Mouse (Mus musculus) adrenal gland, postnatal 36 days (tissue): ENCODE data around the gene Dbx1. TPM values are rescaled to one million over a fixed set of nuclear protein-coding genes. Genes with fewer than 3 reads are reported as not detected.

Experiments used
- DNase-seq, 2 experiments: peaks; one replicate each; pipeline ENCODE4 v3.0.0; 2021; ENCODE audit warnings: mixed read lengths in 1 of 2
- long read RNA-seq, 2 experiments: library from polyadenylated mRNA; stranded (forward); transcript quantifications; one replicate each; pipeline ENCODE4 v2.0.0; 2021; ENCODE audit warnings: borderline sequencing depth in 2 of 2
- total RNA-seq, 2 experiments: library from RNA; stranded (reverse); gene quantifications; 2 replicates each; pipeline ENCODE4 v1.2.3; 2021

Gene Dbx1
- total RNA-seq: not detected
- long read RNA-seq, experiment 1: 0 reads
- long read RNA-seq, experiment 2: 0 reads

DNA sequence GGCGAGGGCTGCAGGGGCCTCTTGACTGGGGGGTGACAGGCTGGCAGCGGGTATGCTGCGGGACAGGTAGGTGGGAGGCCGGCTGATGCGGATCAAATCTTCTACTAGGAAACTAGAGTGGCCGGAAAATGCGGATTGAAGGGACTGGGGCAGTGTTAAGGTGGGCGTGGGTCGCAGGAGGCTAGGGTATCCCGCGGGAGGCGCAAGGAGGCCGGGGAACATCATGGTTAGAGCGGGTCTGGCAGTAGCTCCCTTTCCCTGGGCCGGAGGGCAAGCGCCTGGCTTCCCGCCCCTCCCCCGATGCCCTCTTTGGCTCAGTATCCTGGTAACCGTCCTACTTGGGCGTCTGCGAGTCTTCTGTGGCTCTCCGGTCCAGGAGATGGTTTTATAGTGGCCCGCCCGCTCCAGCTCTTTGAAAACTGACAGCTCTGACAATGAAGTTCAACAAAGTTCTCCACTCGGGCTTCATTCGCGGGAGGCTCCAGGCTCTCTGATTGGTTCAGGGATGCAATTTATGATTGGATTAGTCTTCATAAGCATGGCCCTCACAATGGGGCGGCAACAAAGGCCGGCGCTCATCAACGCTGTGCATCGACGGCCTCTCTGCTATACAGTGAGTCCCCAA is at the start of gene Dbx1:
Gene Dbx1 (minus strand): TSS at position 359 of the 625 bp plus-strand sequence.
- DNase-seq: no peak

DNA sequence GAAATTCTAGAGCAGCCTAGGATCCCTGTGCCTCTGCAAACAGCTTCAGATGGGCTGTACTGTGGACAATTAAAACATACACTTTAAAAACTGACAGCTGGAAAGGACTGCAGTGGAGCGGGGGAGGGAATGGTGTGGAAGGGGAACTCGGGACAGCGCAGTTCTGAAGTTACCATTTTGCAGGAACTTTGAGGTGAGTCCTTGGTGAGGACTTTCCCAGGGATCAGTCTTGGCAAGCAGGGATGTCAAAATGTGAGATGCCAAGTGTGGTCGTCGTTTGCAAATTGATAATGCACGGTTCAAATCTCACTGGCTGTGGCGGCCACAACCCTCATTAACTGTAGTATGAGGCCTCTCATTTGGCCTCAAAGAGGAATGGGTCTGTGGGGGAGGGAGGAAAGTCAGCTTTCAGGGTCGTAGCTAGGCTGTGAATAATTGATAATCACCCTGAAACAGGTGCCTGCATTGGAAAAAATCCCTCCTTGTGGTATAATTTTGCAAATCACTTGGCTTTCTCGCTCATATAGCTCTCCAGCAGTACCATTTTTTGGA is 42.3 kb upstream of the Dbx1 start:
- DNase-seq: no peak

DNA sequence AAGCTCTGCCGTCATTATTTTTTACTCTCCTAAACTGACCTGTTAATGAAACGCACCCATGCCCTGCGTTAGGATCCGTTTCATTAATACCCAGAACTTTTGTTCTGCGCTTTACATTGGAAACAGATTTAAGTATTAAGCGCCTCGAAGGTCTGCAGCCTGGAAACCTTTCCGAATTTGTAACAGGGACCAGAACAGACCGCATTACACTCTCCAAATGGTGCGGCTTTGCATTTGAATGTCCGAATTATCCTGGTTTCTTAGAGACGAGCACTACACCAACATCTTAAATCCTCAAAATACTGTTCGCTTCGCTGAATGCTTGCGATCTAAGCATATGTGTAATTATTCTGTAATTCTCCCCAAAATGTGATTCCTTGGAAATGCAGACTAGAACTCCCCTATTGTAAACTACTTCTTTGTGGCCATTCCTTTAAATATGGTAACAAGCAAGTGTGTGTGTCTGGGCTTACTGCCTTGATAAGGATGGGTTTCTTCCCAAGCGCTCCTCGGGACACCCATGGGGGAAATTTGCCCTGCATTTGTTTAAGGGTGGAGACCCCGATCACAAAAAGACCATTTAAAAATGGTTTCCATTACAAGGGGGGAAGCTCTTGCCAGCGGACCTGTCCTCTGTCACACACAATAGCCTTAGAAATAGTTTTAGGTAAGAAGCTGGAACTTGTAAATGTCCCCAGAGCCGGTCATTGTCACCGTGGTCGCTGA is 41.6 kb upstream of the Dbx1 start:
- DNase-seq: no peak

DNA sequence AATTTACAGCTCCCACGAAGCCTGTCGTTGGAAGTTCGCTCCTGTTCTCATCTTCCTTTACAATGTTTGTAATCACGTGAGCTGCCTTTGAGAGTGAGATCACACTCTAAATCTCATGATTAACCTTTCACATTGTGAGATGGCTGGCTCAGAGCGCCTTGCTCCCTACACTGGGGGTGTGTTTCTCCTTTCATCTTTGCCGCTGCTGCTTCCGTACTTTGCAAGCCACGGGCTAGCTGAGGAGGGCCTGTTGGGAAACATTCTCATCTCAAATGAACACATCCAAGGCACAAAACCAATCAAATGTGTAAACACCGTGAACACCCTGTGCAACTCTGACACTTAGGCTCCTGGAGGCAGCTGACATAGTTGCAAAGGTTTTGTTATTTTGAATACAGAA is 40.5 kb upstream of the Dbx1 start:
- DNase-seq: no peak

DNA sequence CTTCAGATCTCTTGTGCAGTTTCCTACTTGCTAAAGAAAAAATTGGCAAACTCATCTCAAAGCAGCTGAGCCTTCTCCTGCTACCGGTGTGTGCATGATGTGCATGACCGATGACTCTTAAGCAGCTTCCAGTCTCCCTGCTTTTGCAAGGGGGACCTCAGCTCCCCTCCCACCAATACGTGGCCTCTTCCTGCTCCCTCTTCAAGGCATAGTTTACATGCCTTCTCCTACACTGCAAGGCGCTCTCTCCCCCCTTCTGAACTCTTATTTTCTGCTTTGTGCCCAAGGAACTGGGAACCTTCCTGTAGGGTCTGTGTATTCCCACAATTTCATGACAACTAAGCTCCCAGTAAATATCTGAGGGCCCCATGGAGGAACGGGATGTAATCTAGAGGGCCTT is 40.0 kb upstream of the Dbx1 start:
- DNase-seq: no peak

DNA sequence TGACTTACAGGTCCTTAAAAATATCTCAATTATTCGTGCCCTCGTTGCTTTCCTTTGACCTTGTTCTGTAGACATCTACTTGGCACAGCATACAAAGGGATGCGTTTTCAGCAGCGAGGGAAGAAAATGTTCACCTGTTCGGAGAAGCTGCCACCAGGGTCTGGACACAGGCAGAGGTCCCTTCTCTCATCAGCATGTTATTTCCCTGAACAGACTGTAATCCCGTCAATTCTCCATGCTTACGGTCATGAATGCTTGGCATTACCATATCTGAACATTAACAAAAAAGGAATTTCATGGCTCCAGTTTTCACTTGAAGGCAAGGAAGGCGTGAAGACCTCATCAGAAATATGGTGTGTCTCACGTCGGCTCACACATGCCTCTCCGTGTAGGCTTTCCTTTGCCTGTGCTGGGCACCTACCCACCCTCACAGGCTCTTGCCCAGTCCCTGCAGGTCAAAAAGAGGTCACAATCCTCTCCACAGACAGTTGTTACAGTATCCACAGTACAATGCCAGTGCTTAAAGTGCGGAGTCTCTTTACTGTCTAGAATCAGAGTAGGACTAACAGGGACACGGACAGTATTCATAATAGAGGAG is 31.7 kb upstream of the Dbx1 start:
- no peak for DNase-seq

DNA sequence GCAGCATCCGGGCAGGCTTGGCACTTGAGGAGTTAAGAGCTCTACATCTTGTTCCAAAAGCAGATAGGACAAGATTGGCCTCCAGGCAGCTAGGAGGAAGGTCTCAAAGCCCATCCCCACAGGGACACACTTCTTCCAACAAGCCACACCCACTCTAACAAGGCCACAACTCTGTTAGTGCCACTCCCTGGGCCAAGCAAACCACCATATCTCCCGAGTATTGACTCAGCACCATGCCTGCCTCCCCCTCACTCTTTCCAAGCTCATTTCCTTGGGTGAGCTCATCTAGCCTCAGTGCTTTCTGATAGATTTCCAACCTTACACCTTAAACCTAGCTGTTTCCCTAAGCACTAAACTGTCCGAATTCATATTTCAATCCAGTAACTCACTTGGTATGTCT is 26.9 kb upstream of the Dbx1 start:
- DNase-seq: no peak

DNA sequence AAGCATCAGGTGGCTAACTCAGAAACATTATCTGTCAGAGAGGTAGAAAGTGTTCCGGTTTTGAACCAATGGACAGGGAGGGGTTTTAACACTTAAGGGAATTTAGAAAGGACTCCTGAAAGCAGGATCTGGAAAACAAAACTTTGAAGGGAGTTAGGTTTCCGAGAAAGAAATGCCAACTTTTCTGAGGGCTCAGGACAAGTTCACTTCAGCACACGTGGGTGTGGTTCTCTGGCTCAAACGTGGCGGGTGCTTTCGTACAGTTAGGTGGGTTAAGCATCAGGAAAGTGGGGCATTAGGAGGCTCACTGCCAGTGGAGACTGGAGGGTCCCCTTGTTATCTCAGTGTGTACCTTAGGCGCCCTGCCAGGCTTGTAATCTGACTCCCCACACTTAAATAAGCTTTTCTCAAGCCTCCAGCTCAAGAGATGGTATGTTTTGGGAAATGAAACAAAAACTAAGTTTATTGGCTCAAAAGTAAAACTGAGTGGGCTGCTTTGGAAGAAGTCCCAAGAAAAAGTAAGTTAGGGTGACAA is 25.9 kb upstream of the Dbx1 start:
- DNase-seq: no peak

DNA sequence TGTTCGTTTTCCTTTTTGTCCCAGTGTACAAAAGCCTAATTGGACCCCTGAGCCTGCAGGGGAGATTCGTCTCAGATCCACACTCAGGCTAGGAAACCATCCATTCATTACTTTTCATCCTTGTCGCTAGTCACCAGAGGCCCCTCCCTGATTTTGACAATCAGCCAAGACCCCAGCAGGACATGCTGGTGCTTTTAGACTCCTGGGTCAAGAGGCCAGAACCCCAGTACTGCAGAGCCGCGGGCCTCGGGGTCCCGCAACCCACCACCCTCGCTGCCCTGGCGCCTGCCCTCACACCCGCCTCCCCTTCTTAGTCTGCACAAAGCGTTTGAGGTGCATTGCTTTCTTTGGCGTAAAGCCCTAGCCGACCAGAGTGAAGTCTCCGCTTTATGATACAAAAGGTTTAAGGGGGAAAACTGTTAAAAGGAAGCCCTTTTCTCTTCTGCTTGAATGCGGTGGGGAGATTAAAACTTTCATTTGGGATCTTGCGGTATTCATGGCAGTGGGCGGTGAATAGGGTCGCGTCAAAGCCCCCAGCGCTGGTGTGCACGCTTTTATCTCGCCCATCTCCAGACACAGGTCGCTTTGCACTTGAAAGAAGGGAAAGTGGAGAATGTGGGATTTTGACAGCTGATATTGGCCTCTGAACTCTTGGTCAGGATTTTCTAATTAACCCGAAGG is 25.3 kb upstream of the Dbx1 start:
- DNase-seq: no peak

DNA sequence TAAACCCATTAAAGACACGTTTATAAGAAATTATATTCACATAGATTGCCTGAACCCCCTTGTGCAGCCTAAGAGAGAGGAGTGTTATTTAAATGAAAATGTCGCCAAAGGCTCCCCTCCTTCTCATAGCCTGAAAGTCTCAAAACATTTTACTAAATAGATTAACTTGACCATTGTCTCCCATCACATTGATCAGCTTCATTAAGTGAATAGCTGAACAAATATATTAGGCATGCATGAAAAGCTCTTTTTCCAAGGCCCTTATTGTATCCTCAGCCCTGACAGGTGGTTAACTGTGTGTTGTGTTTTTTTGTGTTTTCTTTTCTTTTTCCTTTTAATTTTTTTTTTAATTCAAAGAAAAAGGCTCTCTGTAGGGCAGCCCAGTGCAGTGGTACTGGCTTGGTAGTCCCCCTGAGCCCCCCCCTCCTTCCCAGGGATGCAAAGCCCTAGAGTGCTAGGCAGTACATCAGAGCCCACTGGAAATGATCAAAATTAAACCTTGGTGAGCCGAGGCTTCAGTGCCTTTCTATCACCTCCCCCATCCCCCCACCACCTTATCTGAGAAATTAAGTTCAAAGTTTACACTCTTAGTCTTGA is 4.2 kb upstream of the Dbx1 start:
- no peak for DNase-seq

DNA sequence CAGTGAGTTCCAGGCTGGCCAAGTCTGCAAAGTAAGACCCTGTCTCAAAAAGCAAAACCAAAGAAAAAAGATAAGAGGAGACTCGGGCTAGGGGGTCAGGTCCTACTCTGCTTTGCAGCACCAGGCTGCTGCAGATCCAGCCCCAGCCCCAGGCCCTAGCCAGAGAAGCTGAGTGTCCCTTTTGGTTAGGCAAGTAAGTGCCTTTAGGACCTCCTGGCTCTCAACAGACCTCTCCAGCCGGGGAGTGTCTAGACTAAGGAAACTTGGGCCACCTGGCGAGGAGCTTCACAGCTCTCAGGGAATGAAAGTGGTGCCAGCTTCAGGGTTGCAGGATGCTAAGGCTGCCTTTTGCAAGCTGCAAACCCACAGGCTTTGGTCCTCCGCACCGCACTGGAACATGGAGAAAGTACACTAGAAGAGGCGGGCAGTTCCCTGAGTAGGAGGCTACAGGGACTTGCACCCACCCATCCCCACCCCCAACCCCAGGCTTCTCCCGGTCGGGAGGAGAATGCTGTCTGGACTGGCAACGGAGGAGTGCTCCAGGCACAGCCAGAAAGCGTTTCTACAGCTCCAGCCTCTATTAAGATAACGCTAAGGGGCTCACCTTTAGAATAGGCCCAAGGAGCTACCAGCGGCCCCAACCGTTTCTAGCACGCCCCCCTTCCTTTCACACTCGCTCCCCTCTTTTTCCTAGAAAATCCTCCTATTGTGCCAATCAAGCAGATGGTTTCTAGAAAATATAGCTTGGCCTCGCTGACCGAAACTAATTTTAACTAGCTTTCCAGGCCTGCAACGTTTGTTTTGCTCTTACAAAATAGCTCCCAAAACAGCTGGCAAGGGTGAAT is 3.4 kb upstream of the Dbx1 start:
- DNase-seq: no peak

DNA sequence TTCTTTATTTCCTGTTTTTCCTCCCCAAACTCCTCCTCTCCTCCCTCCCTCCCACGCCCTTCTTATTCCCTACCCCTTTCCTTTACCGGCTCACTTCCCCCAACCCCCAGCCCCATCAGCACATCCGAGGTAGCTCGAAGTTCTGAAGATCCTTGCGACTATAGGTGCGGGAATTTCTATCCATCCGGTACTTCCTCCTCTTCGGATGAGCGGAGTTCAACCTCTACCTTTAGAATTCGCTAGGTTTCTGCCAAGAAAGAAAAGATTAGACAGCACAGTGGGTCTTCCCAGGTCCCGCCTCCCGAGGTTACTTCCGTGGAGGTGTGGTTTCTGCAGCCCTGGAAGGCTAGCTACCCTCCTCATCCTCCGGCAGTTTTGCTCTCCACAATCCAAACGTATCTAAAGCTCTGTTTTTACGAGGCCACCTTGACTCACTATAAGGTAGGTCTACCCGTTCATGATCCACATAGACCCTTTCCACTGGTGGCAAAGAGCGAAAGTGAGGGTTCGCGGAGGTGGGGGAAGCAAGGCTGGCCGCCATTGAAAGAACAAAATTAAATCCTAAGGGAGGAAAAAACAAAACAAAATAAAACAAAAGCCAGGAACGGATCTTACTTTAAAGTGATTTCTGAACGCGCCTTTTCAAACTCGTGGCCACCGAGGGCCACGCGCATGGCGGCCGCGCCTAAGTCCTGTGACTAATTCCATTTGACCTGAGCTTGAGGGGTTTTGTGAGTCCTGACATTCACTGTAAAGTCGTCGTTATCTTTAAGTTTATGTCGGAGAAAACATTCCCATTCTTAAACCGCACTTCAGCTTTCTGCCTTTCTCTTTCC is 2.5 kb upstream of the Dbx1 start:
- DNase-seq: no peak

DNA sequence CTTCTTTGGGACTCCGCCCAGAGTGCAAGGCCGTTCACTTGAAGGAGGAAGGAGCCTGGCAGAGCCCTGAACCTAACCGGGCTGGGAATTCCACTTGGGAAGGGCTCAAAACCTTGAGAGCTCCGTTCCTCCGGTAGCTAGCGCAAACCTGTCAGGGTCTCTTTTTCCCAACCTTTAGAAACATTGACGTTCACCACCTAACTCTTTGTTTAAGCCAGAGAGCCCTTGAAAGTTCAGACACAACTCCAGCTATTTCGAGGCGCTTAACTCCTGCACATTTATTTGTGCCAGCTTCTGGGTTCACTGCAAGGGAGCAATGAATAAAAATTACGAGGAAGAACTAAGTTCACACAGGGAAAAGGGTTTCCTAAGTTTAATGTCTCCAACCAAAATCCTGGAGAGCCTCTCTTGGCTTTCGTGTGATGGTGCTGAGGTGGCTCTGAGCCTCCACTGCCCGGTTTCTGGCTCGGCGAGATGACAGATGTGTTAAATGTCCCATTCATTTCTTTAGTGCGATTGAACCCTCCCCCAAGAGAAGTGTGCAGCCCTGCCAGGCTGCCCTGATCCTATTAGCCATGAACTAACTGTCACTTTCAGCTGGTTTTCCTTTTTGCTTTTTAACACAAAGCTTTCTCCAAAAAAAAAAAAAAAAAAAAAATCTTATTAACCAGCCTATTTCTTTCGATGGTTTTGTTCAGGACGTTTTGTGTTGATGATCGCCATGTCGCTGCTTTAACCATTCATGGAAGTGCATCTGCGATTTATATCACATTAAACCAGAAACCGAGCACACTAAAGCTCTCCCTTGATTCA is 1.4 kb upstream of the Dbx1 start:
- no peak for DNase-seq

DNA sequence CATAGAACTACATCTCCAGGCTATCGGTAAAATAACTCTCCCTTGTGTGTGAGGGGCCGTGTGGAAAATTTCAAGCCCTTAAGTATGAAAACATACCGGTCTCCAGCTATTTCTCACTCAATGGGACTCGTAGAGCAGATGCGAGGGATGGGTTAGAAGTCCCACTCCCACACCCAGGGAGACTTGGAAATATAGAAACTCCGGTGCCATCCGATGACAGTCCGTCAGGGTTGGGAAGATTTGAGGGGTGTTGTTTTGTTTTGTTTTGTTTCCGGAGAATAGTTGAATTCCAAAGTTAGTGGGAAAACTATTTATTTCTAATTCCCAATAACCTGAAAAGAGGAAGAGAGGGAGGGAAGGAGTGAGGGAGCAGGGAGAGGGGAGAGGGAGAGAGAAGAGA is 632 bp upstream of the Dbx1 start:
- DNase-seq: no peak

DNA sequence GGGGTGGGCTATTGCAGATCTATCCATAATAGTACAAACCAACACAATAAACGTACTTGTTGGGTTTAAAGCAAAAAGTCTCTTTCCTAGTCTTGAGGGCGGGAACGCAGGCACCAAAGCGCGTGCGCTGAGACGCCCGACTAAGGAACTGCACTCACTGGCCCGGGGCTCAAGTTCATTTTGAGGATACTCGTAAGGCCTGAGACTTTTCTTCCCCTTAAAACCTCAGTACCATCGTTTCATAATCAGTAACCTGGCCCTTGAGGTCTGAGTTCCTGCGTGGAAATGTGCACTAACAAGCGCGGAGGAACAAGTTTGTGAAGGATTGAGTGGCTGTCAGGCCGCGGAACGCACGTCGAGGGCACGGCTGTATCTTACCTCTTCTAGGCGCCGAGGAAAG is 678 bp downstream of the Dbx1 start:
- DNase-seq: no peak

DNA sequence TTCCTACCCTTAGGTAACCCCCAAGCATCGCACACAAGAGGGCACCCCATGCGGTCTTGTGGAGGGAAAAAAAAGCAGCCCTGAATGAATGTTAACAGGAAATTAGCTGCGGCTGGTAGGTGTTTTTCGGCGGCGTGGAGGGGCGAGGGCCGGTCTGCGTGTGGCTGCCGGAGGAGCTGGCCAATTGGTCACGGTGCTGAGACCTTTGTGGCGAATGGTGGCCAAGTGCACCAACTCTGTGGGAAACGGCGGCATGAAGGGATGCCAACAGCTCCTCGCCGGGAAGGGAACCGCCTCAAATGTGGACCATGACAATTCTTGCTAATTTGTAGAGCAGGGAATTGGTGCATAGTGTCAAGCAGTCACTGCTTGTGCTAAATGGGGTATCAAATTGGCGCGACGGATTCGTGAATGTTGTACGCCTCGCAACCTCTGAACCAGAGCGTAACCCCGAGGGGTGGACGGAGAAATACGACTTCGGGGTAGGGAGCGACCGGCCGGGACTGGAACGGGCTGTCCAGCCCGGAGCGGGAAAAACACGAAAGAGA is 1.5 kb downstream of the Dbx1 start:
- DNase-seq: no peak

DNA sequence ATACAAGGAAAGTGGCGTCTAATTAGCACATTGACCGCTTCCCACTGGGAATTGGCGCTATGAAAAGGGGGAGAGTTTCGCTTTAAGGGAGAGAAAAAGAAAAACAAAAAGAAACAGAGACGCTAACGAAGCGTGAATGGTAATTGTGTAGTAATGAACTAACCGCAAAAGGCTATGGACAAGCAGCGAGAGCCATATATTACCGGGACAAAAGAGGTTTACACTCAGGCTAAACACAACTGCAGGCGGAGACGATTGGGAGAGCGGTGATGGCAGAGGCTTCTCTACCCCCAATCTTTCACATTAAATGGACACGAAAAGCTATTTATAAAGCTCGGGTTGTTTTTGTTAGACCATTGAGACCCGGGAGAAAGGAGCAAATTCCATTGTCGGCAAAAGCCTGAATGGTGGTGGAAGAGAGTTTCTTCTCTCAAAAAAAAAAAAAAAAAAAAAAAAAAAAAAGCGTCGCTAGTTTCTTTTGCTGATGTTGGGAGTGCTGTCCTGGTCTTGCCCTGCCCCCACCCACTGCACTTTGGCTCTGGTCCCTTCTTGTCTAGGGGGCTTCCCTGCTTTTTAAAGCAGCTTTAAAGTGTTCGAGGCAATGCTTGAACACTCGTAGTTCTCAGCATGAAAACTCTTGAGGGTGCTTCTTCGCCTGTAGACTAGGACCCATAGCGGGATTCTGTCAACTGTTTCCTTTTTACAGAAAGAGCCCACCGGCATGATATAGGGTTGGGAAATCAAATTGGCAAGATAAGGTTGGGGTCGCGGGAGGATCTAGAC is 2.2 kb downstream of the Dbx1 start:
- DNase-seq: no peak

DNA sequence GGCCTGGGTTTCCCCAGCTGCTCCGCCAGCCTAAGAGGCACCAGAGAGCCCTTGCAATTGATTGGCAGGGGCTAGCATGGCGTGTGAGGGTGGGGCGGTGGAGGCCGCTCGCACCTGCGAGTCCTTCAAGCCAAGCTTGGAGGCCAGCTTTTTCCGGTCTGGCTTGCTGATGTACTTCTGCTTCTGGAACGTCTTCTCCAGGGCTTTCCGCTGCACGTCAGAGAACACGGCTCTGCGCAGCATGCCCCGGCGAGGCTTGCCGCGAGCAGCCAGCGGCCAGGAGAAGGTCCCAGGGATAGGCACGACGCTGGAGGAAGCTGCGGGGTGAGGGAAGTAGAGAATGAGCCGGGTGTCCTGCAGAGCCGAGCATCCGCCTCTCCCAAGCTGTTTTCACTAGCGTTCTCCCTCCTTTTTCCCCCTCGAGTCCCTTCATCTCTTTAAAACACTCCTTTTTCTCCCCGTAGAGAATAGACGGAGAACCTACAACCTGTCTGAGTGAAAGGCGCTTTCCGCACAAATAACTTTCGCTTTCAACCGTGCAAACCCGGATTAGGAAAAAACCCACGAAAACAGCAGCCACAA is 3.2 kb downstream of the Dbx1 start:
- peak; percentile 33 to 35 for DNase-seq
